Mouse (Mus musculus) E14TG2a.4 (cell line): ENCODE results near the gene Rptor.
"Not testable (repeated sequence)": the region's sequence is repeated elsewhere in the genome, so short reads cannot be mapped to it uniquely, and the experiment has no call there.

ENCODE experiments used
- H3K27me3 ChIP-seq: 2 replicates; pipeline ENCODE4 v1.6.1; 2014; ENCODE audit warnings: low read length, control low read depth; ENCODE audit not compliant: insufficient read depth
- H3K36me3 ChIP-seq: 2 replicates; pipeline ENCODE4 v1.6.1; 2014; ENCODE audit warnings: low read length, control low read depth; ENCODE audit not compliant: insufficient read depth
- H3K4me1 ChIP-seq: replicated peaks from 2 replicates; pipeline ENCODE4 v1.6.1; 2014; ENCODE audit warnings: low read depth, low read length, control low read depth
- H3K4me3 ChIP-seq: replicated peaks from 2 replicates; pipeline ENCODE4 v1.5.1; 2014; ENCODE audit warnings: mild to moderate bottlenecking, low read length
- H3K9me3 ChIP-seq: 2 replicates; pipeline ENCODE4 v1.6.1; 2014; ENCODE audit warnings: low read length, control low read depth
- CTCF ChIP-seq: conservative IDR thresholded peaks from 2 replicates; pipeline ENCODE4 v1.5.1; 2014; ENCODE audit warnings: low read length
- NANOG ChIP-seq: IDR thresholded peaks from 2 replicates; pipeline ENCODE4 v1.6.1; 2014; ENCODE audit warnings: borderline replicate concordance, low read length, mixed read lengths
- POU5F1 ChIP-seq: IDR thresholded peaks from 2 replicates; pipeline ENCODE4 v1.6.1; 2014; ENCODE audit warnings: low read length, borderline replicate concordance

The Rptor gene

GRCm38 (mm10) chr11:119650456-119650855 is 47.8 kb downstream of the Rptor start:
- Histone ChIP-seq H3K4me1 (peaks cover 71% of the 10 kb centered on the region), H3K9me3 (no peaks in the 10 kb centered on the region), H3K4me3 (no peak overlapping the region), H3K36me3 (peaks cover 8% of the 10 kb centered on the region; the same call in 1 of the 2 replicates), H3K27me3 (no peaks in the 10 kb centered on the region)
- TF ChIP-seq CTCF = no peak
- no peak for TF ChIP-seq POU5F1
- TF ChIP-seq NANOG = no peak

- Histone ChIP-seq H3K9me3 (no peaks in the 10 kb centered on the region), H3K4me3 (peak overlapping the region; percentile 33; the same call in 1 of the 2 replicates), H3K36me3 (no peaks in the 10 kb centered on the region), H3K27me3 (no peaks in the 10 kb centered on the region), H3K4me1 (peaks cover 72% of the 10 kb centered on the region)
- no peak for TF ChIP-seq NANOG
- no peak for TF ChIP-seq POU5F1
- TF ChIP-seq CTCF = no peak
Measured at GRCm38 (mm10) chr11:119653336-119653735, 50.6 kb downstream of the Rptor start.

- H3K4me1 ChIP-seq = peaks cover 86% of the 10 kb centered on the region
- peak overlapping the region; percentile 55 for H3K4me3 ChIP-seq
- H3K36me3 ChIP-seq = no peaks in the 10 kb centered on the region; the same call in 1 of the 2 replicates
- TF ChIP-seq POU5F1 = no peak
- no peak for TF ChIP-seq CTCF
- TF ChIP-seq NANOG = no peak
- no peaks in the 10 kb centered on the region for H3K27me3 ChIP-seq
- H3K9me3 ChIP-seq = no peaks in the 10 kb centered on the region
Measured at GRCm38 (mm10) chr11:119657534-119657933, 54.8 kb downstream of the Rptor start.

- peaks cover 91% of the 10 kb centered on the region for H3K4me1 ChIP-seq
- no peaks in the 10 kb centered on the region for H3K9me3 ChIP-seq
- H3K4me3 ChIP-seq = no peak overlapping the region
- peaks cover 7% of the 10 kb centered on the region; the same call in 1 of the 2 replicates for H3K36me3 ChIP-seq
- no peak for TF ChIP-seq NANOG
- H3K27me3 ChIP-seq = no peaks in the 10 kb centered on the region
Measured at GRCm38 (mm10) chr11:119659296-119659695, 56.6 kb downstream of the Rptor start.

GRCm38 (mm10) chr11:119661479-119661878 is 58.8 kb downstream of the Rptor start:
- not testable (repeated sequence) for H3K36me3 ChIP-seq, H3K4me3 ChIP-seq, H3K27me3 ChIP-seq, H3K9me3 ChIP-seq
- H3K4me1 ChIP-seq = peaks cover 87% of the 10 kb centered on the region

GRCm38 (mm10) chr11:119663876-119664275 is 61.2 kb downstream of the Rptor start:
- TF ChIP-seq CTCF (no peak), POU5F1 (no peak), NANOG (no peak)
- no peaks in the 10 kb centered on the region for H3K9me3 ChIP-seq
- H3K27me3 ChIP-seq = no peaks in the 10 kb centered on the region
- peaks cover 12% of the 10 kb centered on the region; the same call in 1 of the 2 replicates for H3K36me3 ChIP-seq
- H3K4me1 ChIP-seq = peaks cover 87% of the 10 kb centered on the region
- no peak overlapping the region for H3K4me3 ChIP-seq

GRCm38 (mm10) chr11:119664678-119665307 is 62.1 kb downstream of the Rptor start:
- no peak for TF ChIP-seq CTCF
- no peak for TF ChIP-seq NANOG
- no peak for TF ChIP-seq POU5F1
- H3K9me3 ChIP-seq = no peaks in the 10 kb centered on the region
- H3K4me3 ChIP-seq = no peak overlapping the region
- H3K36me3 ChIP-seq = peaks cover 12% of the 10 kb centered on the region; the same call in 1 of the 2 replicates
- H3K27me3 ChIP-seq = no peaks in the 10 kb centered on the region
- peaks cover 87% of the 10 kb centered on the region for H3K4me1 ChIP-seq

- H3K27me3 ChIP-seq = no peaks in the 10 kb centered on the region
- H3K36me3 ChIP-seq = peaks cover 12% of the 10 kb centered on the region; the same call in 1 of the 2 replicates
- no peaks in the 10 kb centered on the region for H3K9me3 ChIP-seq
- no peak overlapping the region for H3K4me3 ChIP-seq
- peaks cover 87% of the 10 kb centered on the region for H3K4me1 ChIP-seq
- TF ChIP-seq POU5F1 (no peak), NANOG (no peak)
Measured at GRCm38 (mm10) chr11:119665308-119665702, 62.6 kb downstream of the Rptor start.

GRCm38 (mm10) chr11:119666567-119667108 is 63.9 kb downstream of the Rptor start:
- TF ChIP-seq CTCF = no peak
- H3K4me3 ChIP-seq = no peak overlapping the region
- H3K4me1 ChIP-seq = peaks cover 90% of the 10 kb centered on the region
- H3K27me3 ChIP-seq = no peaks in the 10 kb centered on the region
- peaks cover 16% of the 10 kb centered on the region; the same call in 1 of the 2 replicates for H3K36me3 ChIP-seq
- no peaks in the 10 kb centered on the region for H3K9me3 ChIP-seq
